Mouse (Mus musculus) C2C12 (cell line): ENCODE data around the gene Abca12.

ENCODE experiments used
- CTCF ChIP-seq: IDR thresholded peaks from one replicate; pipeline ENCODE4 v1.5.1; 2011; ENCODE audit not compliant: control insufficient read depth, insufficient read depth, insufficient read length
- MAX ChIP-seq: IDR thresholded peaks from one replicate; pipeline ENCODE4 v1.6.1; 2011; ENCODE audit warnings: mild to moderate bottlenecking, control low read depth
- MYOD1 ChIP-seq: IDR thresholded peaks from one replicate; pipeline ENCODE4 v1.6.1; 2011; ENCODE audit warnings: low read depth; ENCODE audit not compliant: control insufficient read depth, insufficient read length
- MYOG ChIP-seq: IDR thresholded peaks from one replicate; pipeline ENCODE4 v1.6.1; 2011; ENCODE audit not compliant: control insufficient read depth, insufficient read length; ENCODE audit errors: extremely low read depth

DNA sequence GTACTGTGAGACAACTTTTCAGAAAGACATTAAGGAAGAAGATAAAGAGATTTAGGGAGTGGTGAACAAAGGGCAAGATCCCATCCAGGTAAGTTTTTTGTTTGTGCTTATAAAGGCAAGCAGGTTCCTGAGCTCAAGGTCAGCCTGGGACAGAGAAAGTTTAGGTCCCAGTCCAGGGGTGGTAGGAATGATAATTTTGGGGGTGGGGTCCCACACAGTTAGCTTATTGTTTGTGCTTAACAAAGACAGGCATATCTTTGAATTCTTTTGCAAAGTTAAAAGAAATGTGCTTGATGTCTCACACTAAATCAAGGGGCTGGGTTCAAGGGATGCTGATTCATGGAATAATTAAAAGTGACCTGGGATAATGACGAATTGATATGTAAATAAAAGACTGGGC, 173.3 kb downstream of the Abca12 start:
- TF ChIP-seq MYOD1: no peak
- TF ChIP-seq CTCF: no peak
- no peak for TF ChIP-seq MAX
- no peak for TF ChIP-seq MYOG
